Mouse (Mus musculus) midbrain, embryonic 16.5 days (tissue): ENCODE results near the gene Ctxn1. TPM values are rescaled to one million over a fixed set of nuclear protein-coding genes. Genes with fewer than 3 reads are reported as not detected.

ENCODE experiments used
- polyA plus RNA-seq: library from polyadenylated mRNA; unstranded; fragments of >200 nt; fragmentation: Nextera tagmentation; extraction: Ambion mirVana; gene quantifications from 2 replicates; pipeline ENCODE4 v1.2.1, GENCODE M21; 2015

Ctxn1 gene
- polyA plus RNA-seq, 1 experiment from 2014 or later, result 258 TPM

Other genes with a start within 250 kb of the Ctxn1 start
- gene Cd209f, start 153.4 kb downstream of the Ctxn1 start, polyA plus RNA-seq, result 0.24 and 0.31 TPM in 2 replicates
- gene Cd209g, start 125.2 kb downstream of the Ctxn1 start, polyA plus RNA-seq, result not detected in 2 replicates
- 123 and 131 TPM in 2 replicates for gene Evi5l, start 92.7 kb downstream of the Ctxn1 start, polyA plus RNA-seq
- 51.2 and 58.5 TPM in 2 replicates for gene Prr36, start 41.8 kb downstream of the Ctxn1 start, polyA plus RNA-seq
- gene Lrrc8e, start 32.4 kb downstream of the Ctxn1 start, polyA plus RNA-seq, result 0.05 TPM in 1 of 2 replicates, not detected in the other
- gene Map2k7, start 20.5 kb downstream of the Ctxn1 start, polyA plus RNA-seq, result 26.8 and 29.9 TPM in 2 replicates
- 0.73 and 1.8 TPM in 2 replicates for gene Gm49320, start 20.4 kb downstream of the Ctxn1 start, polyA plus RNA-seq
- 4.1 and 5.2 TPM in 2 replicates for gene Tgfbr3l, start 11.1 kb downstream of the Ctxn1 start, polyA plus RNA-seq
- gene Snapc2, start 6.2 kb downstream of the Ctxn1 start, polyA plus RNA-seq, result 62.2 and 62.9 TPM in 2 replicates
- gene Timm44, start 16.6 kb upstream of the Ctxn1 start, polyA plus RNA-seq, result 45.3 and 48.1 TPM in 2 replicates
- gene Ccl25, start 65.9 kb upstream of the Ctxn1 start, polyA plus RNA-seq, result 18.4 and 18.8 TPM in 2 replicates
- gene Elavl1, start 66.1 kb upstream of the Ctxn1 start, polyA plus RNA-seq, result 85.9 and 100 TPM in 2 replicates
- gene Cers4, start 233.8 kb upstream of the Ctxn1 start, polyA plus RNA-seq, result 58.8 and 59.3 TPM in 2 replicates